Mouse (Mus musculus) olfactory bulb, adult 2 months (tissue): ENCODE measurements around the gene Dmrta2. TPM values are rescaled to one million over a fixed set of nuclear protein-coding genes. Genes with fewer than 3 reads are reported as not detected.

Experiments
- H3K27ac ChIP-seq: fragments of 200-500 bp; 2 replicates; pipeline ENCODE4 v1.5.1; 2012; ENCODE audit warnings: low read depth, low read length; ENCODE audit not compliant: insufficient read depth
- H3K4me1 ChIP-seq: fragments of 200-500 bp; 2 replicates; pipeline ENCODE4 v1.6.1; 2012; ENCODE audit warnings: low read length; ENCODE audit not compliant: control insufficient read depth, insufficient read depth
- H3K4me3 ChIP-seq: fragments of 200-500 bp; 2 replicates; pipeline ENCODE4 v1.5.1; 2012; ENCODE audit warnings: mild to moderate bottlenecking, low read depth, low read length, moderate library complexity; ENCODE audit not compliant: insufficient read depth
- CTCF ChIP-seq: fragments of 200-500 bp; IDR thresholded peaks from 2 replicates; pipeline ENCODE4 v1.5.1; 2012; ENCODE audit warnings: low read depth, mild to moderate bottlenecking, low read length, moderate library complexity; ENCODE audit not compliant: insufficient read depth
- POLR2A ChIP-seq: fragments of 200-500 bp; IDR thresholded peaks from 2 replicates; pipeline ENCODE4 v1.6.1; 2012; ENCODE audit warnings: mild to moderate bottlenecking, low read depth, low read length, moderate library complexity; ENCODE audit not compliant: insufficient read depth
- WGBS: fragments of 180-500 bp; shearing (Covaris S2); methylation state at CpG from one replicate; pipeline ENCODE4 v1.1.7; 2018; 5-methylcytosine and 5-hydroxymethylcytosine counted together
- polyA plus RNA-seq: library from polyadenylated mRNA; stranded (reverse); fragments of >200 nt; gene quantifications from 2 replicates; pipeline ENCODE4 v1.2.4, GENCODE M21; 2012; ENCODE audit warnings: low replicate concordance; ENCODE audit not compliant: missing spikeins, insufficient read depth, insufficient read length

The Dmrta2 gene
- polyA plus RNA-seq, 1 experiment, result not detected

DNA sequence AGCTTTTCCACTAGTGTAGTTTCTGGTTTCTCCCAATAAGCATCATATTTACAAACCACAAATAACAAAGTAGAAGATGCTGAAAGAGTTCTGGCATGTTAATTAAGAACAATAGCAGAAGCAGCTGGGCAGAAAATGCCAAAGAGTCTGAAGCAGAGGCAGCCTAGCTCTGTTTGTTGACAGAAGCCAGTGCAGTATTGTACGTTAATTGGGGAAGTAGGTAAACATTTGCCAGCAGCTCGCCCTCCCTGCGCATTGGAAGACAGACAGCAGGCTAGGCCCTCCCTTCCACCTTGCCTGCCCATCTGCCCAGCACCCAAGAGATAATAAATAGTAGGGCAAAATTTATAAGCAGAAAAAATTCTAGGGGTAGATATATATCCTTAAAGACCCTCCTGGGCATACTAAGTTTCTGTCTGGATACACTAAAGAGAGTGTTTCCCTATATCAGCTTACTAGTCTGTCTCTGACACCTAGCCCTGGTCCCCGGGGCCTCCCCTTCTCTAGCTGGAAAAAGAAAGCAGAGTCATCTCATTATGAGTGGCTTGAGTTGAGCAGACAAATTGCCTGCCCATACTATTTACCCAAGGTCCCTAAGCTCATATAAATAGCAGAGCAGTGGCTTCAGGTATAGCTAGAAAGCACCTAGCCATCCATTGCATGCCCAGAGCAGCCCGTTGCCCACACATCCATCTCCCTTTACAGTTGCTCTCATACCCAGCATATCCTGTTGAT, 17.5 kb upstream of the Dmrta2 start:
- TF ChIP-seq POLR2A (no peak), CTCF (no peak)
- 69% methylated on average over 5 of the region's 5 CpGs for WGBS
- Histone ChIP-seq H3K27ac (no peak overlapping the region), H3K4me1 (no peaks in the 10 kb centered on the region), H3K4me3 (no peak overlapping the region)

- Histone ChIP-seq H3K4me3 (no peak overlapping the region), H3K4me1 (no peaks in the 10 kb centered on the region), H3K27ac (no peak overlapping the region)
- TF ChIP-seq POLR2A (no peak), CTCF (no peak)
- 96% methylated on average over 5 of the region's 5 CpGs for WGBS
Measured at GRCm38 (mm10) chr4:109963570-109964279, 14.1 kb upstream of the Dmrta2 start.

- Histone ChIP-seq H3K27ac (no peak overlapping the region), H3K4me3 (no peak overlapping the region), H3K4me1 (peaks cover 4% of the 10 kb centered on the region; the same call in 1 of the 2 replicates)
- WGBS, result 90% methylated on average over 5 of the region's 5 CpGs
- TF ChIP-seq POLR2A, result no peak
- TF ChIP-seq CTCF, result no peak
Measured at GRCm38 (mm10) chr4:109969561-109969960, 8.3 kb upstream of the Dmrta2 start.

GRCm38 (mm10) chr4:109973991-109974654, 3.7 kb upstream of the Dmrta2 start:
- Histone ChIP-seq H3K4me1 (peaks cover 17% of the 10 kb centered on the region), H3K27ac (no peak overlapping the region), H3K4me3 (no peak overlapping the region)
- WGBS, result 13% methylated on average over 20 of the region's 20 CpGs
- TF ChIP-seq POLR2A, result no peak
- no peak for TF ChIP-seq CTCF

GRCm38 (mm10) chr4:109974655-109975380, 3.0 kb upstream of the Dmrta2 start:
- no peak overlapping the region for H3K4me3 ChIP-seq
- no peak overlapping the region for H3K27ac ChIP-seq
- H3K4me1 ChIP-seq, result peaks cover 19% of the 10 kb centered on the region
- no peak for TF ChIP-seq CTCF
- TF ChIP-seq POLR2A, result no peak
- WGBS, result 10% methylated on average over 33 of the region's 33 CpGs

DNA sequence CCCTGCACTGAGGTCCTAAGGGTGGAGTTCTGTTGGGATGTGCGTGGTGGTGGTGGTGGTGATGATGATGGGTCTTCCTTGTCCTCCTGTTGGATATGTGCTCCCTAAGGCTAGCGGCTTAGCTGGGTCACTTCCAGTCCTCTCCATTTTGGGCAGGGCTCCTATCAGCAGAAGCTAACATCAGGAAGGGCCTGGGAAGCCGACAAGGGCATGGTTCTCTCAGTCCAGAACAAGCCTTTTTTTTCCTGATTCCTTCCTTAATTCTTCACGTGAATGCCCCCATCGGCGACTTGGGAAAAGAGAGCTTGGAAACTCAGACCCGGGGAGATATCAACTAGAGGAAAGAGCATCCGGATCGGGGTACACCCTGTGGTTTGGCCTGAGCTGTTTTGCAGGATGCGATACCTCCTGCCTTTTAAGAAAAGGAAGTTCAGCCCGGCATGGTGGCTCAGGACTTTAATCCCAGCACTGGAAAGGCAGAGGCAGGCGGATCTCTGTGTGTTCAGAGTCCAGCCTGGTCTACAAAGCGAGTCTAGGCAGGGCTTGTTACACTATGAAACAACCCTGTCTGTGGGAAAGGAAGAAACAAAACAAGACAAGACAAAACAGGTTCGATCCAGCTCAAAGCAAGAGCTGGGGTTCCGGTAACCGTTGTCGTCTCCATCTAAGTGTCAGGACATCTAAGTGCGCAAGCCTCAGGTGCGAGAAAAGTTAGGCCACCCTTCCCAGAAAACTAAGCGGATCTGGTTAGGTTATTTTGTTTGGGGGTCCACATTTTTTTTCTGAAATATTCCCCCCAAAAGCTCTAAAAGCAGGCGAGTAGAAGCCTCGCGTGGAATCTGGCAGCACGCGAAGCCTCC, 2.2 kb upstream of the Dmrta2 start:
- WGBS, result 50% methylated on average over 25 of the region's 25 CpGs
- H3K27ac ChIP-seq, result no peak overlapping the region
- no peak overlapping the region for H3K4me3 ChIP-seq
- TF ChIP-seq CTCF, result no peak
- no peak for TF ChIP-seq POLR2A
- H3K4me1 ChIP-seq, result peaks cover 23% of the 10 kb centered on the region

DNA sequence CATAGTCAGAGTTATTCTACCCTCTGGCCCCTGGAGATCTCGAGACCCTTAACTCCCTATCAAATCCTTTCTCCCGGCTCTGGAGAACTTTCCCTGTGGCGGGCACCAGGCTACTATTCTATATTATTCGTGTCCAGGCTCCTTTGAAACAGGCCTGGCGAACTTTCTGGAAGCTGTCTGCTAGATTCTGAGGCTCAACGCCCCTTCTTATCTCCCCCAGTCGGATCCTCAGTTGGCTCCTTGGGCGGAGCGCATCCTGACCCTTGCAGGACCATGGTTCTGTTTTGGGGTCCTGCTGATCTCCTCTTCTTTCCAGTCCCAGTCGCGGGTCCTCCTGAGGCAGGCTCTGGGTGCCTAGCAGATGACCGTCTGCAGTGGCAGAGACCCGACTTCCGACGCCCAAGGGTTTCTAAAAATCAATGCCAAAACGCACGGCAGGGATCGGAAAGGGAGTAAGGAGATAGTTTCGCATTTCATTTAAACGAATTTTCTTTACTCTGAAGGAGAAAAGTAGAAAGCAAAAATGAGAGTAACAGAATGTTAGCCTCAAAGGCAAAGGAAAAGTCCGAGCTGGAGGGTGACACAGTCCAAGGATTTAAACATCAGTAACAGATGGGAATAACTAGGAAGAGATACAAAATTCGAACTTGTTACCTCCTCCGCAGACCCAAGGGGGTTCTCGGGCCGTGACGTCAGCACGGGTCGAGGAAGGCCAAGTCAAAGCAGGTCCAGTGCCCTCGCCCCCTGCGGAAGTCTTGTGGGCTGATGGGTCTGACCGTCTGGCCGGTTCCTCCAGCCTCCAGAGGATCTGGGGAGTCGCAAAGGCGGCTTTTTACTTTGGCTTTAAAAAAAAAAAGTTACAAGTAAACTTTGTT, 1.3 kb upstream of the Dmrta2 start:
- TF ChIP-seq CTCF (no peak), POLR2A (no peak)
- H3K4me1 ChIP-seq, result peaks cover 23% of the 10 kb centered on the region
- H3K4me3 ChIP-seq, result no peak overlapping the region
- H3K27ac ChIP-seq, result no peak overlapping the region
- WGBS, result 17% methylated on average over 34 of the region's 34 CpGs
